In the genomic region with DNA sequence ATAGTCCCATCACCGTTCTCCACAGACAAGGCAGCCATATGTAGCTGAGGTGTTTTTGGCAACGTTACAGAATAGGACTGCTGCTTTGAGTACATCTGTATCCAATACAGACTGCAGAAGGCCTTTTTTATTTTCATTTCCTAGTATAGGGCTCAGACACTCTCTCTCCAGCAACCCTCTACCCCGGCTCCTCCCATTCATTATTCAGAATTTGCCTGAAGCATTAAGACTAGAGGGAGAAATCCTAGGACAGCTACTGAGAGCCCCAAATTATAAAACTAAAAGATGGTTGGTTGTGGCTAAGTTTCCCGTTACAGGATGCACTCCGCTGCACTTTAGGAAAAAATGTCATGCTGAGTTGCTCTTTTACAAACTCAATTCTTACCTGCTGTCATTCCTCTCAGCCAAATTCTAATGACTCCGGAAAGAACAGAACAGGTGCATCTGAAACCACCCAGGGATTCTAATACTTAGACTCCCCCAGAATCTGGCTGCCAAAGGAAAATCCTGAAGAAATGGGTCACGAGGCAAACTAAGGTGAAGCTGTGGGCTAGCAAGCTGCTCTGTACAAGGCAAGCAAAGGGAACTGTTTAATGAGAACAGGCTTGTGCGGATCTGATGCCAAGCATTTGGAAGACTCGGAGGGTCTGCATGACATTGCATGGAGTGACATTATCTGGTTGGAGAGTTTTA, we compare ENCODE assay signal across 22 mouse cellular contexts.
A peak's percentile ranks its signal among the peaks of the same experiment; 100 is the strongest.
DNase-seq lines count a peak whose midpoint lies in the region; ATAC-seq and TF ChIP-seq lines count a peak whose summit lies in the region.
"Had no signal": no experiment of that assay in that cellular context is flagged by ENCODE, and none has a peak within 500 bp of the region (broad histone marks: within the 10 kb centered on the region; RNA-seq: fewer than 3 reads in every experiment).

No protein-coding gene starts in this region.

- no peaks in the 10 kb centered on the region for H3K36me3 ChIP-seq in midbrain, embryonic 11.5 days (ENCODE audit: control insufficient read depth, insufficient read depth, low read length)
- no peaks in the 10 kb centered on the region for H3K36me3 ChIP-seq in midbrain, embryonic 14.5 days (ENCODE audit: control insufficient read depth, insufficient read depth, low read length)
- H3K36me3 ChIP-seq: embryonic facial prominence, embryonic 15.5 days; heart, embryonic 12.5 days; hindbrain, embryonic 10.5 days; limb, embryonic 15.5 days; lung, embryonic 15.5 days had no signal

- H3K27me3 ChIP-seq in midbrain, embryonic 11.5 days (ENCODE audit: control insufficient read depth, insufficient read depth, low read length): no peaks in the 10 kb centered on the region
- no peaks in the 10 kb centered on the region for H3K27me3 ChIP-seq in midbrain, embryonic 14.5 days (ENCODE audit: control insufficient read depth, insufficient read depth, low read length)
- H3K27me3 ChIP-seq in cerebellum, adult 2 months (ENCODE audit: control insufficient read depth, insufficient read depth, low read length): no peaks in the 10 kb centered on the region
- H3K27me3 ChIP-seq: embryonic facial prominence, embryonic 15.5 days; heart, embryonic 12.5 days; limb, embryonic 15.5 days; lung, embryonic 15.5 days had no signal

- WGBS in midbrain, embryonic 11.5 days: 76% methylated on average over 9 of the region's 9 CpGs
- WGBS in midbrain, embryonic 14.5 days: 67% methylated on average over 9 of the region's 9 CpGs
- 16% methylated on average over 9 of the region's 9 CpGs for WGBS in cerebellum, adult 2 months

- no peak for ATAC-seq in midbrain, embryonic 11.5 days (ENCODE audit: low FRiP score)
- ATAC-seq in midbrain, embryonic 14.5 days (ENCODE audit: low FRiP score, low TSS enrichment): no peak
- ATAC-seq: inflammation-experienced regulatory T-cells, adult 6 months had no signal

- no peaks in the 10 kb centered on the region for H3K9me3 ChIP-seq in midbrain, embryonic 11.5 days (ENCODE audit: control insufficient read depth, low read length)
- no peaks in the 10 kb centered on the region for H3K9me3 ChIP-seq in midbrain, embryonic 14.5 days (ENCODE audit: control insufficient read depth, low read length)
- H3K9me3 ChIP-seq: embryonic facial prominence, embryonic 15.5 days; heart, embryonic 12.5 days; hindbrain, embryonic 10.5 days; limb, embryonic 15.5 days; lung, embryonic 15.5 days had no signal

- H3K9ac ChIP-seq in midbrain, embryonic 11.5 days (ENCODE audit: low read length): no peak overlapping the region
- H3K9ac ChIP-seq in midbrain, embryonic 14.5 days (replicated peaks; ENCODE audit: low read length): no peak overlapping the region
- H3K9ac ChIP-seq: embryonic facial prominence, embryonic 15.5 days; heart, embryonic 12.5 days; limb, embryonic 15.5 days; liver, embryonic 14.5 days; lung, embryonic 15.5 days had no signal

- H3K27ac ChIP-seq in midbrain, embryonic 11.5 days (ENCODE audit: low read depth, low read length): no peak overlapping the region
- H3K27ac ChIP-seq in midbrain, embryonic 14.5 days (replicated peaks; ENCODE audit: low read depth, low read length): no peak overlapping the region
- no peak overlapping the region for H3K27ac ChIP-seq in cerebellum, adult 2 months (ENCODE audit: insufficient read depth, low read length)
- H3K27ac ChIP-seq: embryonic facial prominence, embryonic 15.5 days; hindbrain, embryonic 10.5 days; left cerebral cortex, adult 2 months; limb, embryonic 15.5 days; liver, embryonic 14.5 days; lung, embryonic 15.5 days had no signal

- peak; percentile 59 for DNase-seq in midbrain, embryonic 11.5 days (ENCODE audit: low spot score, missing footprints)
- no peak for DNase-seq in midbrain, embryonic 14.5 days
- peak; percentile 8 for DNase-seq in cerebellum, adult 11 months
- DNase-seq in cerebellum, adult 2 months: peak; percentile 23 to 69
- DNase-seq in cerebellum, postnatal 25 days: peak; percentile 52 to 54
- no peak for DNase-seq in lung, postnatal 25 days (ENCODE audit: low spot score)
- DNase-seq in gastrocnemius, postnatal 4 days (ENCODE audit: low spot score in 2 of 2): no peak
- DNase-seq: adrenal gland, postnatal 10 days; gastrocnemius, postnatal 14 days; heart, adult 18-20 months; heart, postnatal 10 days; kidney, adult 18-20 months; kidney, postnatal 4 days; lung, postnatal 4 days had no signal

- no peak overlapping the region for H3K4me3 ChIP-seq in midbrain, embryonic 11.5 days (ENCODE audit: low read depth, low read length)
- no peak overlapping the region for H3K4me3 ChIP-seq in midbrain, embryonic 14.5 days (replicated peaks; ENCODE audit: low read depth, low read length)
- H3K4me3 ChIP-seq in cerebellum, adult 2 months (replicated peaks; ENCODE audit: insufficient read depth, low read depth, low read length): no peak overlapping the region
- H3K4me3 ChIP-seq: embryonic facial prominence, embryonic 15.5 days; heart, embryonic 12.5 days; hindbrain, embryonic 10.5 days; left cerebral cortex, adult 2 months; limb, embryonic 15.5 days; lung, embryonic 15.5 days had no signal

- no peak for TF ChIP-seq CTCF in cerebellum, adult 2 months (IDR thresholded peaks at IDR 0.05; ENCODE audit: borderline replicate concordance, insufficient read depth, low read depth, low read length)

- H3K4me2 ChIP-seq in midbrain, embryonic 11.5 days: no peak overlapping the region
- H3K4me2 ChIP-seq in midbrain, embryonic 14.5 days (ENCODE audit: low read length): no peak overlapping the region
- H3K4me2 ChIP-seq: embryonic facial prominence, embryonic 15.5 days; heart, embryonic 12.5 days; limb, embryonic 15.5 days; lung, embryonic 15.5 days had no signal

- no peak for TF ChIP-seq POLR2A in cerebellum, adult 2 months (IDR thresholded peaks at IDR 0.05; ENCODE audit: borderline replicate concordance, insufficient read depth, low read length)

- no peaks in the 10 kb centered on the region for H3K4me1 ChIP-seq in midbrain, embryonic 11.5 days (ENCODE audit: control insufficient read depth, insufficient read depth, low read length)
- H3K4me1 ChIP-seq in midbrain, embryonic 14.5 days (ENCODE audit: control insufficient read depth, insufficient read depth, low read length): no peaks in the 10 kb centered on the region
- H3K4me1 ChIP-seq in cerebellum, adult 2 months (ENCODE audit: control insufficient read depth, insufficient read depth, low read length): peaks cover 8% of the 10 kb centered on the region; the same call in 1 of the 2 replicates
- H3K4me1 ChIP-seq: embryonic facial prominence, embryonic 15.5 days; heart, embryonic 12.5 days; hindbrain, embryonic 10.5 days; limb, embryonic 15.5 days; lung, embryonic 15.5 days had no signal

Comparison
In these comparisons a context has a peak if more than half of its experiments do, and no peak if none do; other contexts are left out.
1. DNase-seq: peak in midbrain, embryonic 11.5 days (single experiment), cerebellum, adult 11 months (single experiment), cerebellum, adult 2 months (2 of 2) and cerebellum, postnatal 25 days (2 of 2); none in midbrain, embryonic 14.5 days (single experiment), lung, postnatal 25 days (single experiment) and gastrocnemius, postnatal 4 days (0 of 2).